Mouse (Mus musculus) olfactory bulb, adult 2 months (tissue): ENCODE results near the gene Atp8a2.

Source experiments
- CTCF ChIP-seq: fragments of 200-500 bp; IDR thresholded peaks from 2 replicates; pipeline ENCODE4 v1.5.1; 2012; ENCODE audit warnings: low read depth, mild to moderate bottlenecking, low read length, moderate library complexity; ENCODE audit not compliant: insufficient read depth
- POLR2A ChIP-seq: fragments of 200-500 bp; IDR thresholded peaks from 2 replicates; pipeline ENCODE4 v1.6.1; 2012; ENCODE audit warnings: mild to moderate bottlenecking, low read depth, low read length, moderate library complexity; ENCODE audit not compliant: insufficient read depth

DNA sequence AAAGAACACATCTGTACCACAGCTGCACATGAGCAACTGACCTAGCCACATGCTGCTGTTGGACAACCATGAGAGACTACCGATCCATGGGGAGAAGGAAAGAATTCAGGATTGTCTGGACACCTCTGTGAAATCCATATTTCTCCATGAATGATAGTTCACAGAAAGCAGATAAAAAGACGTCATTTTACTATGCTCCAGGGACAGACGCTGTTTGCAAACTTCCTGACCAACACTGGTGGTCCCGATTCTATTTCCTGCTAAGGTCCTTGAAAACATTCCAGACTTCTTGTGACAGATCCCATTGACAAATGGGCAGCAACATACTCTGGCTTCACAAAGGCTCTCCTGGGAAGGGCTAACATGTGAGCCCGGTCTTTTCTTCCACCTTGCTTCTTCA is 331.0 kb downstream of the Atp8a2 start:
- TF ChIP-seq POLR2A = no peak
- TF ChIP-seq CTCF = no peak
